Mouse (Mus musculus) lung, embryonic 16.5 days (tissue): ENCODE data around the gene Ripor3. TPM values are rescaled to one million over a fixed set of nuclear protein-coding genes. Genes with fewer than 3 reads are reported as not detected.

Source experiments
- ATAC-seq: fragments of 200-750 bp; cut with Nextera tagmentation; 2 replicates; pipeline ENCODE4 v1.8.0; 2017; ENCODE audit warnings: low read depth, mild to moderate bottlenecking, moderate library complexity
- H3K27ac ChIP-seq: fragments of 300-500 bp; sonication (generic); 2 replicates; pipeline ENCODE4 v1.5.1; 2014; ENCODE audit warnings: mild to moderate bottlenecking, control low read depth, low read length
- H3K27me3 ChIP-seq: fragments of 300-500 bp; sonication (generic); 2 replicates; pipeline ENCODE4 v1.6.1; 2014; ENCODE audit warnings: low read depth, low read length, mixed read lengths; ENCODE audit not compliant: control insufficient read depth, insufficient read depth
- H3K36me3 ChIP-seq: fragments of 300-500 bp; sonication (generic); 2 replicates; pipeline ENCODE4 v1.6.1; 2014; ENCODE audit warnings: low read length; ENCODE audit not compliant: control insufficient read depth, insufficient read depth
- H3K4me1 ChIP-seq: fragments of 300-500 bp; sonication (generic); replicated peaks from 2 replicates; pipeline ENCODE4 v1.6.1; 2014; ENCODE audit warnings: low read length, mixed read lengths; ENCODE audit not compliant: control insufficient read depth, insufficient read depth
- H3K4me2 ChIP-seq: fragments of 300-500 bp; sonication (generic); 2 replicates; pipeline ENCODE4 v1.6.1; 2014; ENCODE audit warnings: low read depth, low read length, control low read depth
- H3K4me3 ChIP-seq: fragments of 300-500 bp; sonication (generic); 2 replicates; pipeline ENCODE4 v1.5.1; 2014; ENCODE audit warnings: mild to moderate bottlenecking, low read length, control low read depth
- H3K9ac ChIP-seq: fragments of 300-500 bp; sonication (generic); 2 replicates; pipeline ENCODE4 v1.6.1; 2014; ENCODE audit warnings: low read length, control low read depth
- H3K9me3 ChIP-seq: fragments of 300-500 bp; sonication (generic); 2 replicates; pipeline ENCODE4 v1.6.1; 2016; ENCODE audit warnings: low read length; ENCODE audit not compliant: control insufficient read depth
- WGBS: fragments of 180-500 bp; shearing (Covaris S2); extraction: QIAGEN DNeasy Blood & Tissue Kit; methylation state at CpG from one replicate; pipeline ENCODE4 v1.1.7; 2014; 5-methylcytosine and 5-hydroxymethylcytosine counted together
- polyA plus RNA-seq: library from polyadenylated mRNA; unstranded; fragments of >200 nt; fragmentation: Nextera tagmentation; extraction: Ambion mirVana; gene quantifications from 2 replicates; pipeline ENCODE4 v1.2.1, GENCODE M21; 2015

The Ripor3 gene
- polyA plus RNA-seq, 1 experiment from 2014 or later = 2.0 TPM

- Histone ChIP-seq H3K4me2 (peak overlapping the region; percentile 67), H3K9me3 (no peaks in the 10 kb centered on the region), H3K27ac (peak overlapping the region; percentile 88; the same call in 1 of the 2 replicates), H3K9ac (peak overlapping the region; percentile 88), H3K4me1 (peaks cover 36% of the 10 kb centered on the region), H3K27me3 (no peaks in the 10 kb centered on the region), H3K36me3 (no peaks in the 10 kb centered on the region), H3K4me3 (no peak overlapping the region; the same call in 1 of the 2 replicates)
- ATAC-seq = no peak
- 92% methylated on average over 3 of the region's 3 CpGs for WGBS
These were observed 79.4 kb downstream of the Ripor3 start for GRCm38 (mm10) chr2:167930975-167931374.

Other genes with a start within 250 kb of the Ripor3 start
- 56.3 and 73.3 TPM in 2 replicates for gene Ptpn1, start 78.6 kb downstream of the Ripor3 start, polyA plus RNA-seq
- 11.4 and 12.6 TPM in 2 replicates for gene Pard6b, start 70.4 kb upstream of the Ripor3 start, polyA plus RNA-seq
- 1.3 and 1.8 TPM in 2 replicates for gene Adnp, start 196.5 kb upstream of the Ripor3 start, polyA plus RNA-seq
- gene Gm20716, start 219.7 kb upstream of the Ripor3 start, polyA plus RNA-seq = 14.7 and 15.3 TPM in 2 replicates
- gene Dpm1, start 220.0 kb upstream of the Ripor3 start, polyA plus RNA-seq = 80.2 and 98.3 TPM in 2 replicates
- gene Mocs3, start 220.0 kb upstream of the Ripor3 start, polyA plus RNA-seq = 4.5 and 4.6 TPM in 2 replicates